Mouse (Mus musculus): ENCODE results near the gene Tor3a. TPM values are rescaled to one million over a fixed set of nuclear protein-coding genes. Genes with fewer than 3 reads are reported as not detected.

Gene Tor3a
- polyA plus RNA-seq, 1 experiment = 31.0 TPM

- Histone ChIP-seq H3K4me3 (ENCODE audit: low read depth, low read length) (no peak overlapping the region), H3K36me3 (ENCODE audit: control insufficient read depth, insufficient read depth, low read length) (peaks cover 25% of the 10 kb centered on the region), H3K4me1 (ENCODE audit: control insufficient read depth, insufficient read depth, insufficient read length, low read length) (no peaks in the 10 kb centered on the region), H3K27me3 (ENCODE audit: control insufficient read depth, insufficient read depth, low read length) (no peaks in the 10 kb centered on the region), H3K27ac (ENCODE audit: insufficient read depth, low read depth, low read length) (no peak overlapping the region)
- TF ChIP-seq POLR2A (IDR thresholded peaks at IDR 0.05; ENCODE audit: low read depth, low read length) = no peak
- TF ChIP-seq CTCF (IDR thresholded peaks at IDR 0.05; ENCODE audit: extremely low read depth, insufficient read length, insufficient replicate concordance, low read depth, low read length) = no peak
- WGBS = 81% methylated on average over 13 of the region's 13 CpGs
Observed at GRCm38 (mm10) chr1:156644780-156645523, 29.2 kb downstream of the Tor3a start.

GRCm38 (mm10) chr1:156644061-156644460, 30.1 kb downstream of the Tor3a start:
- 90% methylated on average over 10 of the region's 10 CpGs for WGBS

GRCm38 (mm10) chr1:156642813-156643212, 31.3 kb downstream of the Tor3a start:
- no peak overlapping the region for H3K4me3 ChIP-seq (ENCODE audit: low read depth, low read length)
- H3K27ac ChIP-seq (ENCODE audit: insufficient read depth, low read depth, low read length) = no peak overlapping the region
- TF ChIP-seq CTCF (IDR thresholded peaks at IDR 0.05; ENCODE audit: extremely low read depth, insufficient read length, insufficient replicate concordance, low read depth, low read length) = no peak
- TF ChIP-seq POLR2A (IDR thresholded peaks at IDR 0.05; ENCODE audit: low read depth, low read length) = no peak
- no peaks in the 10 kb centered on the region for H3K4me1 ChIP-seq (ENCODE audit: control insufficient read depth, insufficient read depth, insufficient read length, low read length)
- no peaks in the 10 kb centered on the region for H3K27me3 ChIP-seq (ENCODE audit: control insufficient read depth, insufficient read depth, low read length)
- H3K36me3 ChIP-seq (ENCODE audit: control insufficient read depth, insufficient read depth, low read length) = peaks cover 21% of the 10 kb centered on the region
- 82% methylated on average over 12 of the region's 12 CpGs for WGBS

More at GRCm38 (mm10) chr1:156644061-156644460, 30.1 kb downstream of the Tor3a start:
- H3K4me3 ChIP-seq (ENCODE audit: low read depth, low read length) = no peak overlapping the region
- H3K27ac ChIP-seq (ENCODE audit: insufficient read depth, low read depth, low read length) = no peak overlapping the region
- no peak for TF ChIP-seq POLR2A (IDR thresholded peaks at IDR 0.05; ENCODE audit: low read depth, low read length)
- no peak for TF ChIP-seq CTCF (IDR thresholded peaks at IDR 0.05; ENCODE audit: extremely low read depth, insufficient read length, insufficient replicate concordance, low read depth, low read length)
- no peaks in the 10 kb centered on the region for H3K4me1 ChIP-seq (ENCODE audit: control insufficient read depth, insufficient read depth, insufficient read length, low read length)
- H3K27me3 ChIP-seq (ENCODE audit: control insufficient read depth, insufficient read depth, low read length) = no peaks in the 10 kb centered on the region
- H3K36me3 ChIP-seq (ENCODE audit: control insufficient read depth, insufficient read depth, low read length) = peaks cover 25% of the 10 kb centered on the region

GRCm38 (mm10) chr1:156641808-156642207, 32.3 kb downstream of the Tor3a start:
- WGBS = 88% methylated on average over 10 of the region's 10 CpGs
- H3K4me1 ChIP-seq (ENCODE audit: control insufficient read depth, insufficient read depth, insufficient read length, low read length) = no peaks in the 10 kb centered on the region
- peaks cover 24% of the 10 kb centered on the region for H3K36me3 ChIP-seq (ENCODE audit: control insufficient read depth, insufficient read depth, low read length)
- no peak overlapping the region for H3K27ac ChIP-seq (ENCODE audit: insufficient read depth, low read depth, low read length)
- H3K27me3 ChIP-seq (ENCODE audit: control insufficient read depth, insufficient read depth, low read length) = no peaks in the 10 kb centered on the region
- TF ChIP-seq POLR2A (IDR thresholded peaks at IDR 0.05; ENCODE audit: low read depth, low read length) = no peak
- TF ChIP-seq CTCF (IDR thresholded peaks at IDR 0.05; ENCODE audit: extremely low read depth, insufficient read length, insufficient replicate concordance, low read depth, low read length) = no peak
- no peak overlapping the region for H3K4me3 ChIP-seq (ENCODE audit: low read depth, low read length)

- 60% methylated on average over 4 of the region's 4 CpGs for WGBS
- no peaks in the 10 kb centered on the region for H3K27me3 ChIP-seq (ENCODE audit: control insufficient read depth, insufficient read depth, low read length)
- H3K27ac ChIP-seq (ENCODE audit: insufficient read depth, low read depth, low read length) = no peak overlapping the region
- TF ChIP-seq CTCF (IDR thresholded peaks at IDR 0.05; ENCODE audit: extremely low read depth, insufficient read length, insufficient replicate concordance, low read depth, low read length) (no peak), POLR2A (IDR thresholded peaks at IDR 0.05; ENCODE audit: low read depth, low read length) (no peak)
- H3K4me1 ChIP-seq (ENCODE audit: control insufficient read depth, insufficient read depth, insufficient read length, low read length) = no peaks in the 10 kb centered on the region
- no peak overlapping the region for H3K4me3 ChIP-seq (ENCODE audit: low read depth, low read length)
- peaks cover 31% of the 10 kb centered on the region for H3K36me3 ChIP-seq (ENCODE audit: control insufficient read depth, insufficient read depth, low read length)
Observed at GRCm38 (mm10) chr1:156640577-156640976, 33.6 kb downstream of the Tor3a start.

- TF ChIP-seq CTCF (IDR thresholded peaks at IDR 0.05; ENCODE audit: extremely low read depth, insufficient read length, insufficient replicate concordance, low read depth, low read length) (no peak), POLR2A (IDR thresholded peaks at IDR 0.05; ENCODE audit: low read depth, low read length) (no peak)
- no peaks in the 10 kb centered on the region for H3K4me1 ChIP-seq (ENCODE audit: control insufficient read depth, insufficient read depth, insufficient read length, low read length)
- WGBS = 89% methylated on average over 5 of the region's 5 CpGs
- H3K36me3 ChIP-seq (ENCODE audit: control insufficient read depth, insufficient read depth, low read length) = peaks cover 33% of the 10 kb centered on the region
- no peaks in the 10 kb centered on the region for H3K27me3 ChIP-seq (ENCODE audit: control insufficient read depth, insufficient read depth, low read length)
- H3K27ac ChIP-seq (ENCODE audit: insufficient read depth, low read depth, low read length) = no peak overlapping the region
- no peak overlapping the region for H3K4me3 ChIP-seq (ENCODE audit: low read depth, low read length)
Observed at GRCm38 (mm10) chr1:156639455-156639854, 34.7 kb downstream of the Tor3a start.

- Histone ChIP-seq H3K27ac (ENCODE audit: insufficient read depth, low read depth, low read length) (no peak overlapping the region), H3K4me1 (ENCODE audit: control insufficient read depth, insufficient read depth, insufficient read length, low read length) (no peaks in the 10 kb centered on the region), H3K36me3 (ENCODE audit: control insufficient read depth, insufficient read depth, low read length) (peaks cover 21% of the 10 kb centered on the region), H3K27me3 (ENCODE audit: control insufficient read depth, insufficient read depth, low read length) (no peaks in the 10 kb centered on the region), H3K4me3 (ENCODE audit: low read depth, low read length) (no peak overlapping the region)
- TF ChIP-seq POLR2A (IDR thresholded peaks at IDR 0.05; ENCODE audit: low read depth, low read length) (no peak), CTCF (IDR thresholded peaks at IDR 0.05; ENCODE audit: extremely low read depth, insufficient read length, insufficient replicate concordance, low read depth, low read length) (no peak)
- 97% methylated on average over 2 of the region's 2 CpGs for WGBS
Observed at GRCm38 (mm10) chr1:156635148-156635547, 39.0 kb downstream of the Tor3a start.

All from small intestine, adult 2 months (tissue).